Mouse (Mus musculus): ENCODE measurements around the gene Zxdc.

The Zxdc gene

DNA sequence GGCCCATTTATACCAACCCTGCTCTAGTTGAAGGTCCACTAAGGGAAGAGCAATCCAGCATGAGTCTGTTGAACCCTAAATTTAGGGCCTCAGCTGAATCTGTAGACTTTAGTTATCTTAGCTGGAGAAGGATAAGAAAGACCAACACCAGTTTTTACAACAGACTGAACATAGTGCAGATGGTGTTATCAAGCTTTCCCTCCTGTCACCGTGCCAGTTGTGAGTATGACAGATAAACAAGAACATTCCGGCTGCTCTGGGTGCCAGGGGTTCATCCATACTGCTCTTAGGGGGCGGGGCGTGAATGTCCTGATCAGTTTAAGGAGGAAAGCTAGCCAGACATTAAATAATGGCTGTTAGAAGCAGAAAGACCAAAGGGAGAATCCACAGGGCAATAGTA is 5.4 kb downstream of the Zxdc start:
- no peak for DNase-seq (ENCODE audit: low spot score in 2 of 2)

- DNase-seq (ENCODE audit: low spot score in 2 of 2): no peak
Observed at GRCm38 (mm10) chr6:90377708-90378107, 8.4 kb downstream of the Zxdc start.

- DNase-seq (ENCODE audit: low spot score in 2 of 2): no peak
Observed at GRCm38 (mm10) chr6:90381465-90381864, 12.2 kb downstream of the Zxdc start.

DNA sequence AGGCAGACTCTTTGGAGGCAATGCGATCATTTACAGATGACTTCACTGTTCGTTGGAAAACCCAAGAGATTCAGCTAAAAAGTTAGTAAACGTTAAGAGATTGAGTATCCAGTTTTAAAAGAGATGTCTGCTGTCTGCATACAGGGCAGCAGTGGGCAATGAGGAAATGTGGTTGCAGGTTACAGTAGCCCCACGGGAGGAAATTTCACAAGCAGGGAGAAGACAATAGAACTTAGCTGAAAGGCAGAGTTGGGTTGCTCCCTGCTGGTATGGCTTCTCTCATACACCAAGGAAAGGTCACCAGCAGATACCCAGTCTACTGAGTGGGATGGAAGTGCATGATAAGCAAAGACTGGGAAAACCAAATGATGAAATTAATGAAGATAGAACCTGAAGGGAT is 21.3 kb downstream of the Zxdc start:
- DNase-seq (ENCODE audit: low spot score in 2 of 2): no peak

GRCm38 (mm10) chr6:90393948-90394347 is 24.7 kb downstream of the Zxdc start:
- DNase-seq (ENCODE audit: low spot score in 2 of 2): no peak

GRCm38 (mm10) chr6:90395751-90396150 is 26.5 kb downstream of the Zxdc start:
- DNase-seq (ENCODE audit: low spot score in 2 of 2): no peak

DNA sequence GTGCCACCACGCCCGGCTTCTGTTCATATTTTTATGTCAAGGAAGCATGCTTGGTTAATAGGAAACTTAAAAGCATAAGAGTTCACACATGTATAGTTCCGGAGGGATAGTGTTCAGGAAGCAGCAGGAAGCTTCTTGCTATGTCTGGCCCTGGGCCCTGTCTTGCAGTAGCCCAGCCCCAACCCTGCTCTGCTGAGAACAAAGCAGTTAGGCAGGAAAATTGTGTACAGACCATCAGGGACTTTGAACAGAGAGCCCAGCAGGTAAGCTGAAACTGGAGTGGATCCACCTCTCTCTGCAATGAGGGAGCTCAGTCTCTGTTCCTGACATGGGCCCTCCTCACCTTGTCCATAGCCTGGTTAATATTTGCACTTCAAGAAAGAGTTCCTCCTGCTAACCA is 28.0 kb downstream of the Zxdc start:
- DNase-seq (ENCODE audit: low spot score in 2 of 2): no peak

- no peak for DNase-seq (ENCODE audit: low spot score in 2 of 2)
Observed at GRCm38 (mm10) chr6:90408632-90409031, 39.3 kb downstream of the Zxdc start.

- no peak for DNase-seq (ENCODE audit: low spot score in 2 of 2)
Observed at GRCm38 (mm10) chr6:90410972-90411371, 41.7 kb downstream of the Zxdc start.

- no peak for DNase-seq (ENCODE audit: low spot score in 2 of 2)
Observed at GRCm38 (mm10) chr6:90411926-90412325, 42.6 kb downstream of the Zxdc start.

- peak; percentile 62 to 71 for DNase-seq (ENCODE audit: low spot score in 2 of 2)
Observed at GRCm38 (mm10) chr6:90422565-90422964, 53.3 kb downstream of the Zxdc start.

- no peak for DNase-seq (ENCODE audit: low spot score in 2 of 2)
Observed at GRCm38 (mm10) chr6:90425361-90425760, 56.1 kb downstream of the Zxdc start.

- no peak for DNase-seq (ENCODE audit: low spot score in 2 of 2)
Observed at GRCm38 (mm10) chr6:90426003-90426402, 56.7 kb downstream of the Zxdc start.

DNA sequence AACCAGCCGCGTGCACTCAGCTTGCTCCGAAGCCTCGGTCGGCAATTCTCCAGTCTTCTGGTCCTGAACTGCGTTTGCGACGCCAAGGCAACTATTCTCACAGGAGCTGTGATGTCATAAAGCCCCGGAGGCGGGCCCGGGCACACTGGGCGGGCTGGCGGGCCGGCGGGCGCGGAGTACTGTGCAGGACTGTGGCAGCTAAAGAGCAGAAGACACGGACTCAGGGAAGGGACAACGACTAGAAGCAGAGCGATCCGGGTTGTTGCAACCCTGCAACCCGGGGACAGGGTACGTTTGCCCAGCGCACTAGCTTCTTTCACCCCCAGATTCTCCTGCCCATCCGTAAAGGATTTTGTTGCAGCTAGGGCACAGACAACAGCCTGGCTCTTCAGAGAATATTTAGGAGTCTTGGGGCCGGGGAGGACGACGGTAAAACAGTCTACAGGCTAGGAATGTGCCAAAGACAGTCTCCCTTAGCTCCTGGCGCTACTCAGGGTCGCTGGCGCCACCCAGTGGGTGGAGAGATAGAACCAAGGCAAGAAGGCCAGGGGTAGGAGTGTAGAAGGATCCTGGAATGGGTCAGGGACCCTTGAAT is 59.2 kb downstream of the Zxdc start, which contains the start of gene Cfap100:
Cfap100 (minus strand) TSS at position 418 of the 595 bp plus-strand sequence.
- peak; percentile 58 to 77 for DNase-seq (ENCODE audit: low spot score in 2 of 2)

GRCm38 (mm10) chr6:90429911-90430310 is 60.6 kb downstream of the Zxdc start:
- no peak for DNase-seq (ENCODE audit: low spot score in 2 of 2)

GRCm38 (mm10) chr6:90431487-90431886 is 62.2 kb downstream of the Zxdc start:
- DNase-seq (ENCODE audit: low spot score in 2 of 2): no peak

DNA sequence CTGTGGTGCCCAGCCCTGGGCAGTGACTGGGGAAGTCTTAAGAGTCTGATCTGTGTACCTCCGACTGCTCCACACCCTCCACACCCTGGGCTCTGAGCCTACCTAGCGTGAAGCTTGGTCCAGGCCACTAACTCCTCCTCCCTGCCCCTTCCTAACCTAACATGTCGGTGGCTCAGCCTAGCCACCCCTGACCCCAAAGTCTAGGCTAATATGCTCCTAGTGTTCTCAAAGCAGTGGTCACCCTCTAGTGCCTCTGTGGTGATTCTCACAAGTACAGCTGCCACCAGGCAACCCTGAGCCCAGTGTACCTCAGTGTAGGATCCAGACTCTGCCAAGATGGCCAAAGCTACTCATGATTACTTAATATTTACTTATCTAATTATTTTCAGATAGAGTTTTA is 65.4 kb downstream of the Zxdc start:
- no peak for DNase-seq (ENCODE audit: low spot score in 2 of 2)

DNA sequence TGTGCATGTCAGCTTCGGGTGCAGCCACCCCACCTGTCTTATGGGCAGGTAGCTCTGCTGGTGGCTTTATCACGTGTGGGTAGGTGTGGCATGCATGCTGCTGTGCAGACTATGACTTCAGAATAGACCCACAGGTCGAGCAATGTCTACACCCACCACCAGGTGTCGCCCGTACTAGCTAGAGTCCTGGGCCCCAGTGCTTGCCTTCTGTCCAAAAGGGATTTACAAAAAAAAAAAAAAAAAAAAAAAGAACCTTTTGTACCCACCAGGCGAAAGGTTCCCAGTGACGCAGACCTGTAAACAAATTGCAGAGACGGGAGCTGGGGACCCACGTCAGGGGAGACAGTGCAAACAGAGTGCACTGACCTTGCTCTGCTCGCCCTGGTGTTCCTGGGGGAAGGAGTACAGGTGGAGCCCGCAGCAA is 65.9 kb downstream of the Zxdc start:
- peak; percentile 64 to 83 for DNase-seq (ENCODE audit: low spot score in 2 of 2)

- no peak for DNase-seq (ENCODE audit: low spot score in 2 of 2)
Observed at GRCm38 (mm10) chr6:90436192-90436907, 67.1 kb downstream of the Zxdc start.

- DNase-seq (ENCODE audit: low spot score in 2 of 2): no peak
Observed at GRCm38 (mm10) chr6:90437041-90437440, 67.7 kb downstream of the Zxdc start.

DNA sequence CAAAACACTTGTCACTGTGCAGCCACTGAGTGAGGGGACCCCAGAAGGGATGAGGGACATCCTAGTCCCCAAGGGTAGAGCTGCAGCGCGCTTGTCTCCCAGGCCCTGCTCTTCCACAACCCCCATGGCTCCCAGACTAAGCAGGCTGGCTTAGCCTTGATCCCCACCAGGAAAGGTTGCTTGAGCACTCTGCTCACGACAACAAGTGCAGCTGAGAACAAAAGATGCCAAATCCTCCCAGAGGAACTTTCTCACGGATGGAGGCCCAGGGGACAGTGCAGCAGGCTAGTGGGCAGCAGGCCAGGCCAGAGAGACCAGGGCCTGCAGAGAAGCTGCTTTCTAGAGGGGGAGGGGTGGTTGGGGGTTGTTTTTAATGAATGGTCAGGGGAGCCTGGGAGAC is 77.6 kb downstream of the Zxdc start:
- no peak for DNase-seq (ENCODE audit: low spot score in 2 of 2)

DNA sequence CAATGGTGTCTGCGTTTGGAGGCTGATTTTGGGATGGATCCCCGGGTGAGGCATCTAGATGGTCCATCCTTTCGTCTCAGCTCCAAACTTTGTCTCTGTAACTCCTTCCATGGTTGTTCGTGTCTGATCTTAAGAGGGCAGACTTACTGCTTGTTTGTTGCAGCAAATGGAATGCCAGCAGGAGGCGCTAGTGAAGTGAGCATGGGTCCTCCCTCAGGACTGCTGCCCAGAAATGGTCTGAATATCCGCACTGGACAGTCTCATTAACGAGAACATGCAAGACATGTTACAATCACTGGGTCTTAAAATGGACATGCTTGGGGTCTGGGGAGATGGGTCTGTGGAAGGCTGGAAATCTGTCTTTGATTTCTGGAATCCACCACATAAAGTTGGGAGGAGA is 80.9 kb downstream of the Zxdc start:
- DNase-seq (ENCODE audit: low spot score in 2 of 2): peak; percentile 72 to 90

DNA sequence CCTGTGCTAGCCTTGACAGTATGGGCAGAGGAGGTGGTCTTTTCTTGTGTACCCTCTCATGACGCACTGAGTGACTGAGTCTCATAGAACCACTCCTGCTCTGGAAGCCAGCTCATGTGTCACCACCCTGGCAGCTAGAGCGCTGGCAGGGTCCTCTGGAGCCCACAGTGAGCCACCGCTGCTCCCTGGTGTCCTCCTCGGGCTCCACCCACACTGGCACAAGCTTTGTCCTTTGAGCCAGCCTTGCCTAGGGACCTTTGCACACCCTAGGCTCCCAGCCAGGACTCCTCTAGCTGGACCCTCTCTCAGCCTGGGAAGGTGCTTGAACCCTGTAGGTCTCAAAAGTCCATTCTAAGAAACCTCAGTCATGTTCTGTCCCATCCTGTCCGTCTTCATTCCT is 81.4 kb downstream of the Zxdc start:
- no peak for DNase-seq (ENCODE audit: low spot score in 2 of 2)

DNA sequence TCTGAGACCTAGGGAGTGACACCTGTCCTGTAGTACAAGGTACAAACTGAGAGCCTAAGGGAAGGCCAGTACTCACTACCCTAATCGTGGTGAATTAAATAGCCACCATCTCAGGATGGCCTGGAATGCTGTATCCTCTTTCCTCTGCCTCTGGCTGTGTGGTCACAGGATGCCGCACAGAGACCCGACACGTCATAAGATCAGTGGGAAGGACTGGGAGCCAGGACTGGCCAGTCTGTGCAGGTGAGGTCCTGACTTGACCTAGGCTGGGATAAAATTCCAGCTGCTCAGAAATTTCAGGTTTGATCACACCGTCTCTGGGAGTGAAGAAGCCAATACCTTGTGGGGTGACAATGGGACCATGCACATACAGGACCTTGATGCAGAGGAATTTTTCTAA is 82.2 kb downstream of the Zxdc start:
- DNase-seq (ENCODE audit: low spot score in 2 of 2): no peak
